Mouse (Mus musculus) cerebellum, adult 11-12 months (tissue): ENCODE data around the gene Fam183b.
"Not testable (repeated sequence)": the region's sequence is repeated elsewhere in the genome, so short reads cannot be mapped to it uniquely, and the experiment has no call there.

ENCODE experiments used
- DNase-seq: peaks from one replicate; pipeline ENCODE4 v3.0.0; 2022

The Fam183b gene

GRCm38 (mm10) chr11:58752434-58752833, 49.3 kb downstream of the Fam183b start, which contains the start of gene Olfr316:
Gene Olfr316 (plus strand): TSS chr11:58752734.
- DNase-seq: no peak

DNA sequence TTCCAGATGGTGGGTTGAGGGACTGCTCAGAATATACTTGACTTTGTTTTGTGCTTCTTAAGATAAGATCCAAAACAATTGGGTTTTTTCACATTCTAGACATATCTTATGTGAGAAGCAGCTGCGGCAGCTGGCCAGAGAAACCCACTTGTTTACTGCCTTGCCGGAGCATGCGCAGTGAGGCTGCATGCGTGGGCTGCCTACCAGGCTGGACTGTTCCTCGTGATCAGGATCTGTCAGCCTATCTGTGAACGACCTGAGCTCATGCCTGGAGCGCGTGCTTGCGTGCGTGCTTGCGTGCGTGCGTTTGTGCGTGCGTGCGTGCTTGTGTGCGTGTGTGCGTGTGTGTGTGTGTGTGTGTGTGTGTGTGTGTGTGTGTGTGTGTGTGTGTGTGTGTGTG, 50.7 kb downstream of the Fam183b start:
- DNase-seq: not testable (repeated sequence)
